Mouse (Mus musculus) liver, embryonic 14.5 days (tissue): Measurements from ENCODE around the gene Fut4. TPM values are rescaled to one million over a fixed set of nuclear protein-coding genes. Genes with fewer than 3 reads are reported as not detected.
"Not testable (repeated sequence)": the region's sequence is repeated elsewhere in the genome, so short reads cannot be mapped to it uniquely, and the experiment has no call there.

Experiments used
- ATAC-seq: fragments of 200-750 bp; cut with Nextera tagmentation; 2 replicates; pipeline ENCODE4 v1.8.0; 2017; ENCODE audit warnings: moderate number of reproducible peaks, mild to moderate bottlenecking, moderate library complexity; ENCODE audit not compliant: insufficient read depth
- DNase-seq, 3 experiments: peaks; one replicate each; pipeline ENCODE4 v3.0.0-alpha.2; 2012 to 2013; ENCODE audit warnings: low read depth in 3 of 3, low spot score in 3 of 3
- H3K27ac ChIP-seq: fragments of 300-500 bp; sonication (generic); 2 replicates; pipeline ENCODE4 v1.5.1; 2014; ENCODE audit warnings: moderate library complexity, mild to moderate bottlenecking, control low read depth, inconsistent platforms
- H3K27me3 ChIP-seq: fragments of 300-500 bp; sonication (generic); 2 replicates; pipeline ENCODE4 v1.6.1; 2014; ENCODE audit warnings: mild to moderate bottlenecking, low read length, moderate library complexity; ENCODE audit not compliant: control insufficient read depth, insufficient read depth
- H3K36me3 ChIP-seq: fragments of 300-500 bp; sonication (generic); replicated peaks from 2 replicates; pipeline ENCODE4 v1.6.1; 2014; ENCODE audit warnings: low read depth; ENCODE audit not compliant: control insufficient read depth, insufficient read depth
- H3K4me1 ChIP-seq, 2 experiments: fragments of 200-500 bp in 1 of 2; fragments of 300-500 bp in 1 of 2; sonication (generic) in 1 of 2; replicated peaks; 2 replicates each; pipeline ENCODE4 v1.6.1; 2012 to 2014; ENCODE audit warnings: antibody characterized with exemption in 1 of 2, inconsistent platforms in 1 of 2, low read length in 1 of 2; ENCODE audit not compliant: control insufficient read depth in 2 of 2, insufficient read depth in 2 of 2
- H3K4me2 ChIP-seq: fragments of 300-500 bp; sonication (generic); 2 replicates; pipeline ENCODE4 v1.6.1; 2014; ENCODE audit warnings: low read depth, mild to moderate bottlenecking, control low read depth, moderate library complexity
- H3K4me3 ChIP-seq, 2 experiments: fragments of 200-500 bp in 1 of 2; fragments of 300-500 bp in 1 of 2; sonication (generic) in 1 of 2; 2 replicates each; pipeline ENCODE4 v1.5.1; 2012 to 2014; ENCODE audit warnings: low read depth in 2 of 2, low read length in 2 of 2, mild to moderate bottlenecking in 2 of 2, control low read depth in 1 of 2, inconsistent platforms in 1 of 2, moderate library complexity in 1 of 2; ENCODE audit not compliant: insufficient read depth in 1 of 2
- H3K9ac ChIP-seq: fragments of 300-500 bp; sonication (generic); replicated peaks from 2 replicates; pipeline ENCODE4 v1.6.1; 2014; ENCODE audit warnings: mild to moderate bottlenecking, control low read depth, moderate library complexity
- H3K9me3 ChIP-seq: fragments of 300-500 bp; sonication (generic); 2 replicates; pipeline ENCODE4 v1.6.1; 2016; ENCODE audit warnings: low read length, mixed read lengths; ENCODE audit not compliant: control insufficient read depth
- CTCF ChIP-seq: IDR thresholded peaks from 2 replicates; pipeline ENCODE4 v1.5.1; 2016; ENCODE audit warnings: antibody characterized with exemption, low read depth, control low read depth
- EP300 ChIP-seq: IDR thresholded peaks from 2 replicates; pipeline ENCODE4 v1.6.1; 2016; ENCODE audit warnings: antibody characterized with exemption, low read depth
- WGBS: fragments of 180-500 bp; shearing (Covaris S2); extraction: QIAGEN DNeasy Blood & Tissue Kit; methylation state at CpG from one replicate; pipeline ENCODE4 v1.1.7; 2014; ENCODE audit not compliant: insufficient replicate concordance; 5-methylcytosine and 5-hydroxymethylcytosine counted together
- polyA plus RNA-seq, 2 experiments: library from polyadenylated mRNA; depleted of rRNA in 1 of 2; stranded (reverse) in 1 of 2; unstranded in 1 of 2; fragments of >200 nt; fragmentation: Nextera tagmentation in 1 of 2; extraction: Ambion mirVana in 1 of 2; gene quantifications; 2 replicates each; pipeline versions ENCODE4 v1.2.1 to v1.2.3; 2012 to 2014

Fut4 gene
- polyA plus RNA-seq, 2 experiments: 0.37 to 0.39 TPM

- Histone ChIP-seq H3K4me1 (no peaks in the 10 kb centered on the region), H3K27ac (no peak overlapping the region), H3K4me2 (no peak overlapping the region), H3K4me3 (no peak overlapping the region), H3K27me3 (no peaks in the 10 kb centered on the region), H3K9me3 (no peaks in the 10 kb centered on the region), H3K36me3 (no peaks in the 10 kb centered on the region), H3K9ac (no peak overlapping the region)
- WGBS: 20% methylated on average over 14 of the region's 14 CpGs
- no peak for DNase-seq
- no peak for ATAC-seq
- TF ChIP-seq EP300: no peak
- no peak for TF ChIP-seq CTCF
Observed at GRCm38 (mm10) chr9:14717689-14718331, 34.4 kb downstream of the Fut4 start.

GRCm38 (mm10) chr9:14715258-14715657 is 36.9 kb downstream of the Fut4 start:
- Histone ChIP-seq H3K36me3 (no peaks in the 10 kb centered on the region), H3K4me3 (no peak overlapping the region), H3K27me3 (no peaks in the 10 kb centered on the region), H3K9me3 (no peaks in the 10 kb centered on the region), H3K9ac (no peak overlapping the region), H3K4me2 (no peak overlapping the region), H3K27ac (no peak overlapping the region), H3K4me1 (no peaks in the 10 kb centered on the region)
- ATAC-seq (no peak), DNase-seq (no peak)
- WGBS: 70% methylated on average over 15 of the region's 15 CpGs
- TF ChIP-seq CTCF: no peak

- H3K9ac ChIP-seq: no peak overlapping the region
- no peaks in the 10 kb centered on the region for H3K27me3 ChIP-seq
- no peak for DNase-seq
- H3K27ac ChIP-seq: no peak overlapping the region
- H3K4me3 ChIP-seq: no peak overlapping the region
- WGBS: 67% methylated on average over 3 of the region's 3 CpGs
- no peak overlapping the region for H3K4me2 ChIP-seq
- H3K9me3 ChIP-seq: no peaks in the 10 kb centered on the region
- no peaks in the 10 kb centered on the region for H3K4me1 ChIP-seq
- ATAC-seq: no peak
- TF ChIP-seq EP300 (no peak), CTCF (no peak)
- no peaks in the 10 kb centered on the region for H3K36me3 ChIP-seq
Observed at GRCm38 (mm10) chr9:14710910-14711309, 41.3 kb downstream of the Fut4 start.

- ATAC-seq: no peak
- Histone ChIP-seq H3K4me1 (peaks cover 0 to 8% of the 10 kb centered on the region in 2 experiments; a peak in 1 of 4 replicates), H3K36me3 (no peaks in the 10 kb centered on the region), H3K9ac (no peak overlapping the region), H3K4me3 (no peak overlapping the region), H3K27ac (no peak overlapping the region), H3K9me3 (no peaks in the 10 kb centered on the region), H3K4me2 (no peak overlapping the region), H3K27me3 (no peaks in the 10 kb centered on the region)
- TF ChIP-seq EP300 (no peak), CTCF (no peak)
- WGBS: 58% methylated on average over 13 of the region's 13 CpGs
- no peak for DNase-seq
Observed at GRCm38 (mm10) chr9:14705321-14706162, 46.7 kb downstream of the Fut4 start.

DNA sequence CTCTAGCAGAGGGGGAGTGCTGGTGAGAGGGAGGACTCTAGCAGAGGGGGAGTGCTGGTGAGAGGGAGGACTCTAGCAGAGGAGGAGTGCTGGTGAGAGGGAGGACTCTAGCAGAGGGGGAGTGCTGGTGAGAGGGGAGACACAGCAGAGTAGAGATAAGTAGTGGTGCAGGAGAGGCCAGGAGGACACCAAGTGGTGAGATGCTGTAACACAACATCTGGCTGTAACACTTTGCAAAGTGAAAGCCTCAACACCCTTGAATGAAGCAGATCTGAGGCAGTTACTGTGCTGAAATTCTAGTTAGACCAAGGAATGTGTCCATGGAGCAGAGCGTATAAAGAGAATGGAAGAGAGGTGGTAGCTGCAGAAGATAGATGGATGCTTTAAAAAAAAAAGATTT is 51.4 kb downstream of the Fut4 start:
- not testable (repeated sequence) for H3K4me3 ChIP-seq, ATAC-seq, H3K9me3 ChIP-seq, DNase-seq, H3K4me2 ChIP-seq, H3K36me3 ChIP-seq, H3K9ac ChIP-seq, H3K27me3 ChIP-seq, H3K4me1 ChIP-seq, H3K27ac ChIP-seq
- 63% methylated on average over 1 of the region's 1 CpGs for WGBS
